Mouse (Mus musculus) c-Kit-positive CD71-positive TER-119-negative erythroid progenitor cells, embryonic 14.5 days (primary cell): Measurements from ENCODE around the gene Cfap44.
"Not testable (repeated sequence)": the region's sequence is repeated elsewhere in the genome, so short reads cannot be mapped to it uniquely, and the experiment has no call there.

Source experiments
- DNase-seq: peaks from one replicate; pipeline ENCODE4 v3.0.0-alpha.2; 2013; ENCODE audit warnings: low read depth

The Cfap44 gene

DNA sequence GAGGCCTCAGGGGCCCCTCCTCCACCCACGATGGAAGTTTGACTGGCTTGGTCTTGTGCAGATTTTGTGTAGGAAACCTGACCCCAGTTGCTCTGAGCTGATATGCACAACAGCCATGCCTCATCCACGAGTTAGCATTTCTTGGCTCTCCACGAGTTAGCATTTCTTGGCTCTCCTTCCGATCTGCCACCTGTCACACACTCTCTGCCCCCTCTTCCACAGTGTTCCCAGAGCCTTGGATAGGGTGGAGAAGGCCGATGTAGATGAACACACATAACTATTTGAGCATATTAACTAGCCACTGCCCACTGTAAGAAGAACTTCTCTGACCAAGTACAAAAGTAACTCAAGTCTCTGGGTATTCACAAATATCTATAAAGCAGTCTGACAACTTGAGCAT, 33.9 kb downstream of the Cfap44 start:
- DNase-seq, result no peak

GRCm38 (mm10) chr16:44430021-44430420, 35.4 kb downstream of the Cfap44 start:
- DNase-seq, result no peak

DNA sequence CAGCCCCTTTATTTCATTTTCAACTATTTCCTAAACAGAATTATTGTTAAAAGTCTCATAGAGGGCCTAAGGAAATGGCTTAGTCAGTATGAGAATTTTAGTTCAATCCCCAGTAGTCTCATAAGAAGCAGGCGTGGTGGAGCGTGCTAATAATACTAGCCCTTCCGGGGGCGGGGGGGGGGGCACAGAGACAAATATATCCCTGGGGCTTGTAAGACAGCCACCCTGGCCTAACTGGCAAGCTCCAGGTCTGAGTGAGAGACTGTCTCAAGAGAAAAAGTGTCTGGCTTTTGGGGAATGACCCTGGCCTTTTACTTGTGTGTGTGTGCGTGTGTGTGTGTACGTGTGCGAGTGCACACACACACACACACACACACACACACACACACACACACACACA, 40.3 kb downstream of the Cfap44 start:
- no peak for DNase-seq

DNA sequence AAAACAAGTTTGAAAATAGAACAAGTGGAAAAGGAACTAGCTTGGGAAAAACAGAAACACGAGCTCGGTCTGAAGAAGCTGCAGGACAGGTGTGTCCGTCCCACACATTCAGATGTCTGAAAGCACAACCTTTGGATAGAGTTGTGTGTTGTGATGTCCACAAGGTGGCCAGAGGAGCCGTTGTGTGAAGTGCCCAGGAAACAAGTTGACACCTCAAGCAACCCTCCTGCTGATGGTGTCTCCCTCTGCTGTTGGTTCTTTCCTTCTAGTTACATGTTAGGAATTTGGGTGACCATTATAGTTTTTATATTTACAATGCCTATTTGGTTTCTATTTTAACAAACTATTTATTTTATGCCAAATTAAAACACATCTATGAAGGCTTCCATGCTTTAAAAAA, 40.9 kb downstream of the Cfap44 start:
- DNase-seq, result no peak

DNA sequence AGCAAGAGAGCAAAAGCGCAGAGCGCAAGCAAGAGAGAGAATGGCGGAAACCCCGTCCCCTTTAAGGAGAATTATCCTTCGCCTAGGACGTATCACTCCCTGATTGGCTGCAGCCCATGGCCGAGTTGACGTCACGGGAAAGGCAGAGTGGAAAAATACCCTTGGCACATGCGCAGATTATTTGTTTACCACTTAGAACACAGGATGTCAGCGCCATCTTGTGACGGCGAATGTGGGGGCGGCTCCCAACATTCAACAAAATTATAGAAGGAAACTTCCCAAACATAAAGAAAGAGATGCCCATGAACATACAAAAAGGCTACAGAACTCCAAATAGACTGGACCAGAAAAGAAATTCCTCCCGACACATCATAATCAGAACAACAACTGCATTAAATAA, 47.3 kb downstream of the Cfap44 start:
- not testable (repeated sequence) for DNase-seq

DNA sequence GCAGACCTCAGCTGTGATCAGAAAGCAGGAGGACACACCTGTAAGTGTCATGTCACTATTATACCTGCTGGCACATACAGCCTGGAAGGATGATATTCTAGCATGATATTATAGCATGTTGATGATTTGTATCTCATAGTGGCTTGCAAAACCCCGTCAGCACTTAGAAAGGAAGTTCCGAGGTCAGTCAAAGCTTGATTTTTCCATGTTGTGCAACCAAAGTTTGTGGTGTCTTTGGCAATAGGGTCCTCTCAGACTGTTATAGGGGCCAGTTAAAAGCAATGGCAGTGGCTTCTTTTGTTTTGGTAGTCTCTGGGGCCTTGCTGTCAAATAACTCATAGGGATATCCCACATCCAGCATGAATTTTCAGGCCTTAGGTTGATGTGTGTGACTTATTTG, 63.3 kb downstream of the Cfap44 start:
- DNase-seq, result no peak

GRCm38 (mm10) chr16:44458826-44459225, 64.2 kb downstream of the Cfap44 start:
- DNase-seq, result no peak

DNA sequence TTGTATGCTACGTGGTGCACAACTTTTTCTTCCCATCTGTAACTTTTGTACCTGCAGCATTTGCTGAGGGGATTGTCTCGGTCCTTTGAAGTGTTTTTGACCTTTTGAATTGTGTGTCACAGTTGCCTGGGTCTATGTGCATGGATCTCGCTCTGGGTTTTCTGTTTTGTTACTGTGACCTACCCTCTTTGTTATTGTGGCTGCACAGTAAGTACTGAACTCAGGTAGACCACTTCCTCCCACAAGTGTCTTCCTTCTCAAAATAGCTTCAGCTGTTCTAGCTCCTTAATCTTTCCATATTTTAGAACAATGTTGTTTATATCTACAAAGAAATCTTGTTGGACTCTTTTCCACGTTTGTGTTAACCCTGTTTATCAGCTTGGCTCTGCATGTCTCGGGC, 66.3 kb downstream of the Cfap44 start:
- DNase-seq, result no peak

- DNase-seq, result peak; percentile 36
Measured at GRCm38 (mm10) chr16:44475281-44475680, 80.7 kb downstream of the Cfap44 start.

- DNase-seq, result no peak
Measured at GRCm38 (mm10) chr16:44475682-44476375, 81.2 kb downstream of the Cfap44 start.

GRCm38 (mm10) chr16:44478767-44479166, 84.2 kb downstream of the Cfap44 start:
- no peak for DNase-seq

- no peak for DNase-seq
Measured at GRCm38 (mm10) chr16:44479852-44480251, 85.3 kb downstream of the Cfap44 start.

DNA sequence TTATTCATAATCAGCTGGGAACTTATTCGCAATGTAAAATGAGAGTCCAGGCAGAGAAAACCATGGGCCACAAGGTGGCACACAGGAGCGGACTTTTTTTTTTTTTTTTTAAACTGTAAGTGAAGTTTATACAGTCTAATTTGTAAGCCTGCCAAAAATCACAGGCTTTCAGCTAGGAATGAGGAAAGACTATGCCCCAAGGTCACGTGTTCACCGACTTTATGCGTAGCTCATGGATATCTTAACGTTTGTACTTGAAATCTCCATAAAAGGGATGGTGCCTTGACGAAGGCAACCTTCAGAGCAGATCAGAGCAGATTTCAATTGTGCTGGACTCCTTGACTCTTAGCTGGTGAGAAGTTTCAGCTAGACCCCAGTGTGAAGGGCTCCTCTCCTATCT, 86.0 kb downstream of the Cfap44 start:
- DNase-seq, result no peak

- no peak for DNase-seq
Measured at GRCm38 (mm10) chr16:44481599-44482593, 87.3 kb downstream of the Cfap44 start.

- peak; percentile 34 for DNase-seq
Measured at GRCm38 (mm10) chr16:44484079-44484478, 89.5 kb downstream of the Cfap44 start.

DNA sequence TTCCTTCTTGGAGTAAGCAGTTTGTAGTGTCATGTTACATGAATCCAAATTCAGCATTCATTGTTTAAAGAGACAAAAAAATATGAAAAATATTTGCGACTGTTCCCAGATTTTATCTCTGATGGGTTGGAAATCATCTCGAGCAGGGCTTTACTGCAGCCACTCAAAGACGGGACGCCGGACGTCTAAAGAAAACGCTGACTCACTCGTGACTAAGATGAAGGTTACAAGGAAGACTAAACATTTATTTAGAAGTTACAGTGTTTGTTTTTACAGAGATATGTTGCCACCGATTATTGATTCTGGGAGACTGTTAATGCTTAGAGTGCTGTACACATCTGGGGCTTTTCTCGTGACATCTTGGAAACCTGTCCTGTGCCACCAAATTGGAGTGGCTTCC, 90.2 kb downstream of the Cfap44 start:
- DNase-seq, result no peak

DNA sequence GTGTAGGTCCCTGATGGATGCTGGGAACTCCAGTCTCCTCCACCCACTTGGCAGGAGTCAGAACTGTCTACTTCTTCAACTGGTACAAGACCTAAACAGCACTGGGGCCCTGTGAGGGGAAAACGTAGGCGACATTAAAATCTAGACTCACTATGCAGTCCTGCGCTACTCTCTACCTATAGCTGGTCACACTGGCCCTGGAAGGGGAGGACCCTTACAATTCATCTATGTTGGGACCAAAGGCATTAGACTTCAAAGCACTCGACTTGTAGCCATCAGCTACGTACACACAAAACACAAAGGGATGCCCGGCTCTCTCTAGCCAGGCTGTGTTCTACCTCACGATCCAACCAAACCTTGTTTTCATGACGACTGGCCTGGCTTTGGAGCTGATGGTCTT, 91.1 kb downstream of the Cfap44 start:
- no peak for DNase-seq

DNA sequence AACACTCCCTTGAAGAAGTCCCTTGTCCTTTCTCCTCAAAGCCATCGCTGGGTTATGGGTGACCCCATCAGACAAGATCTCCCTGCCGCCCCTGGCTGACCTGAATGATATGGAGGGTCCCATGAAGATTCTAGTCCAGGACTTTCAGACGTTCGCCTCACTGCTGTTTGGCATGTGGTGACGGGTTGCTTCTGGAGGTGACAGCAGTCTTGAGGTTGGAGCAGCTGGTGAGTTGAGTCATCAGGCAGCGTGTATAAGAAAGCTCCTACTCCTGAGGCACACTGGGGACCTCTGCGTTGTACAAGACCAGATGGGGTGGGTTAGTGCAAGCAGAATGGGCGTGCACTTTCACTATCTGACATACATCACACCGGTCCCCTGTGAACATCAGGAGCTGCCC, 92.0 kb downstream of the Cfap44 start:
- DNase-seq, result no peak

- DNase-seq, result no peak
Measured at GRCm38 (mm10) chr16:44487194-44487593, 92.6 kb downstream of the Cfap44 start.

DNA sequence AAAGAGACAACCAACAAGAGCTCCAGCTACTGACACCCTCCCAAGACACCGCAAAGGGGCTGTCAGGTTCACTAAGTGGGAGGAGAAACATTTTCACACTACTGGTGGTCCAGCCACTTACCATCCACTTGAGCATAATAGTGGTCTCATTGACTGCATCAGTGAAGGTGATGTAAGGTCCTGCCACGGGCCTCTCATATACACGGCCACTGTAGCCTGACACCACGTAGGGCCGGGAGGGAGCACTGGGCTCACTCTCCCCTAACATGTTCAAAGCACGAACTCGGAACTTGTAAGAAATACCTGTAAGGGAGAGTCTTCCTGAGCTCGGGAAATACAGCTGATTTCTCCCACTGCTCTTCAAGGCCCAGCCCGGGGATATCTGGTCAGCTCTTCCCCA, 96.5 kb downstream of the Cfap44 start:
- DNase-seq, result no peak

- DNase-seq, result no peak
Measured at GRCm38 (mm10) chr16:44492151-44492550, 97.6 kb downstream of the Cfap44 start.

DNA sequence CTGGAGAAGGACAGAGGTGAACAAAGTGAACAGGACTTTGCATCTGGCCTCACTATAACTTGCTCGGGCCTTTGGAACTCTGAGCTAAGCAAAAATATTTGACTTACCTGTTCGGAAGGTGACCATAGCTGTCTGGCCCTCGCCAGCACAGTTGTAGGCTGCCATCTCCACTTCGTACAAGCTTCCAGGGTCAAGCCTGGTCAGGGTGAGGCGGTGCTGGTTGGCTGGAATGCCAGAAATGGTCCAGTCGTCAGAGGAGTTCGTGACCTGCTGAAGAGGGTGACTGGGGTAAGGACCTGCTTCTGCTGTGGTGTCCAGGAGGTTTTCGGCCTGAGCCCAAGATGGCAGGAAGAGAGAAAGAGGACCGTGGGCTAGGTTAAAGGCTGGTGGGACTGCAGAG, 98.1 kb downstream of the Cfap44 start:
- DNase-seq, result no peak

GRCm38 (mm10) chr16:44493868-44494267, 99.3 kb downstream of the Cfap44 start:
- no peak for DNase-seq
